1 mouse cellular context compared by ENCODE assay signal in genomic region chr5:124016291-124016821, GRCm38 (mm10).
TF ChIP-seq lines count a peak whose summit lies in the region.

No protein-coding gene starts in this region.

TF ChIP-seq in CH12.LX, 34 proteins besides CTCF, POLR2A, EP300 and RAD21 (continued from another document):
- no peak for TF ChIP-seq MXI1 (IDR thresholded peaks at IDR 0.05; ENCODE audit: low read depth, low read length)
- TF ChIP-seq GABPA (IDR thresholded peaks at IDR 0.05; ENCODE audit: insufficient replicate concordance, low read depth, low read length): no peak
- TF ChIP-seq SMC3 (IDR thresholded peaks at IDR 0.05; ENCODE audit: low read depth, low read length): no peak
- no peak for TF ChIP-seq E2F4 (IDR thresholded peaks at IDR 0.05; ENCODE audit: insufficient replicate concordance, low read depth, low read length)
- TF ChIP-seq ZNF384 (IDR thresholded peaks at IDR 0.05; ENCODE audit: low read depth, low read length): no peak
- no peak for TF ChIP-seq MYC (IDR thresholded peaks at IDR 0.05; ENCODE audit: low read depth, low read length)
- TF ChIP-seq RCOR1 (conservative IDR thresholded peaks at IDR 0.05; ENCODE audit: low read depth, low read length): no peak
TF ChIP-seq in CH12.LX: peak in this region for 3.
